Mouse (Mus musculus) brain, embryonic 18.5 days (tissue): ENCODE measurements around the gene Nip7.
"Not testable (repeated sequence)": the region's sequence is repeated elsewhere in the genome, so short reads cannot be mapped to it uniquely, and the experiment has no call there.

ENCODE experiments used
- DNase-seq: peaks from one replicate; pipeline ENCODE4 v3.0.0-alpha.2; 2012; ENCODE audit warnings: low read depth, low spot score

Nip7 gene

DNA sequence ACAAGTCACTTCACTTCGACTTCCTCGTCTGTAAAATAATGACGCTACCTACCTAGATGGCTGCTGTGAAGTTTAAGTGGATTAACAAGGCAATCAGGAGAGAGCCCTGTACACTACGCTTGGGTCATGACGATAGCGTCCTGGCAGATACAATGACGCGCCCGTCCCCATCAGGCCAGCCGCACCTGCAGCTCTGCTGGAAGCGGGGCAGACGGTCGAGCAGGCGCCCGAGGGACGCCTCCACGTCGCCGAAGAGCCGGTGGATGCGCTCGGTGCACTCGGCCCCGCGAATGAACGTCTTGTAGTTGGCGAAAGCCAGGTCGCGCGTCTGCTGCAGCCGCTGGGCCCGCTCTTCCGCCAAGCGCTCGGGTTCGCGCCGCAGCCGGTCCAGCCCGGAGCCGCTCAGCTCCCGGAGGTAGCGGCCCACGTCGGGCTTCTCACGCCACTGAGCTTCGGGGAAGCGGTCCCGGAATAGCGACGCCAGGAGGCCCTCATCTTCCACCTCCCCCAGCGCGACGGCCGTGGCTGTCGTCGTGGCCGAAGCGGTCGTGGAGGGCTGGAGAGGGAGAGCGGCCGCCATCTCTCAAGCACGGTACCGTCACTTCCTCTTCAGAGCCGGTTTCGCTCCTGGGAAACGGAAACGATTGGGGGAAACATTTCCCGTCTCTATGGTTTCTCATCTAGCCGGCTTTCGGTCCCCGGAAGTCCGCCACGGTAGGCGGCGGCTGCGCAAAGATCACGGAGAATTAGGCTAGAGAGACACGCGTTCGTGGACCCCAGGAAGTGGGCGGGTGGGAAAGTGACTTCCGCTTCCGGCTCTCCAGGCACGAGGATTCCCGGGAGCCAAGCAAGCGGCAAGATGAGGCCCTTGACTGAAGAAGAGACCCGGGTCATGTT, at the start of gene Nip7, which contains the start of gene Cog8:
Gene Nip7, plus strand, starts transcription at position 802 of the 897 bp plus-strand sequence.
Gene Cog8, minus strand, starts transcription at position 614 of the 897 bp plus-strand sequence.
- peak; percentile 96 for DNase-seq

DNA sequence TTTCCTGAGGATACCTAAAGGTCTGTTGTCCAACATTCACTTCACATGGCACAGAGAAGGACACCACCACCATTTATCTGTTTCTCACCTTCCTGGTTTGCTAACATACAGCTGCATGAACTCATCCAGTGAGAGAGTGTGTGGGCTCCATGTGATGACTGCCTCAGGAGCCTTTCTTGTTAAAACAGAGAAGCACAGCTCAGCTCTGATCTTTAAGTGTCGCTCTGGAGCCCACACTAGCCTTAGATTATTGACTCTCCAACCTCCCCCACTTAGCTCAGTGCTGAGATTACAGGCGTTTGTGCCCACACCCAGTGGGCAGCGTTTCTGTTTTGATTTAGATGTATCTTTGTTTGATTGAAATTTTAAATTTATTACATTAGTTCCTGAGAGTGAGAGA, 48.9 kb upstream of the Nip7 start:
- DNase-seq = no peak

DNA sequence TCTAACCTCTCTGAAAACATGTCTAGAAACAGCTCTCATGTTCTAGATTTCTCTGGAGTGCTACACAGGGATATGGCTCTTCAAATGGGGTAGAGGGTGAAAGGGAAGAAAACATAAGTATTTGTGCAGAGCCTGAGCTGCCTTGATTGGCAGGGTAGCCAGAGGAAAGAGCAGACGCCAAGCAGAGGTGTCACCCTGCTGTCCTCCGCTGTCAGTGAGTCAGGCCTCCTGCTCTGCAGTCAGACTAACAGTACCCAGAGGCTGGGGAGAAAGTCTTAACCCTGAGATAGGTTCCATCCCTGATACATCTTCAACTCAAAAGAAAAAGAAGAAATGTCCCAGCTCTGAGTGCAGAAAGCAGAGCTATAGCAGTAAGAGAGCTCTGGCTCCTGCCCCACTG, 44.0 kb upstream of the Nip7 start:
- no peak for DNase-seq

DNA sequence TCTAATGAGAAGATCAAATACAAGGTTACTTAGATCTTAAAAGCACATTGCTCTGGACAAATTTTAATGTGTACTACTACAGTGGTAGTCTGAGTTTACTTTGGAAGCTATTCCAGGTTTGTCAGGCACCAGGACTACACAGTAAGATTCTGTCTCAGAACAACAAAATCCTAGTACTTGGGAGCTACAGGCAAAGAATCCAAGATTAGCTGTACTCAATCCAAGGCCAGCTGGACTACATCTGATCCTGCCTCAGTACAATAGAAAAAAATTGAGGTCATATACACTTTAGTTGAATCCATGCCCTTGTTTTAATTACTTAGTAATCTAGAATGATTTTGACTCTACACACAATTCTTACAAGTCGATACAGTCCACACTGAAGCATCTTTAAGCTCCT, 41.8 kb upstream of the Nip7 start:
- DNase-seq = no peak

DNA sequence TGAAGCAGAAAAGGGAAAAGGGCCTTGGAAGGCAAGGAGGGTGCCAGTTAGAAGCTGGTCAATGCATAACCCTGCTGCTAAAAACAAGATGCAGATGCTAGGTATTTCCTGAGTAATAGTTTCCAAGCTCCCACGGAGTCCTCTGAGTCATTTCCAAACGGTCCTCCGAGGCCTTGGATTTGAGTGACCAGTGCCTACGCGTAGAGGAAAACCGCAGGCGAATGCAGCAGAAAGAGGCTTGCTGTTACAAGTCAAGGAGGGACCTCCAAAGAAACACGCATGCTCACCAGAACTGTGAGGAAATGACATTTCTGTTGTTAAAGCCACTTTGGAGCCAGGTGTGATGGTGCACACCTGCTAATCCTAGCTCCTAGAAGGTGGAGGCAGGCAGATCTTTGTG, 33.2 kb upstream of the Nip7 start:
- no peak for DNase-seq

DNA sequence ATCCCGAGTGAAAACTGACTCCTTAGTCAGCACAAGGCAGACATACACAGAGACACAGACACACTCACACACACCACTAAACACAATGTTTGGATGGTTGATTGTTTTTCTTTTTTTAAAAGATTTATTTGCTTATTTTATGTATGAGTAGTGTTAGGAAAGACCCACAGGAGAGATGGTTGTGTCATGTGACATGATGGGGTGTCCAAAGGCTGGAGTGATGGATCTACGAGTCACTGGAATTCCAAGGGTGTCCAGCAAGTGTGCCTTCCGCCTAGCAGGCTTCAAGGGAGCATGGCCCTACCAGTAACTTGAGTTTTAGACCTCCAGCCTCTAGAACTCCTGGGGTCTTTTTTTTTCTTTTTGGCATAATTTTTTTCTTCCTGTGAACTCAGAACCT, 27.4 kb upstream of the Nip7 start:
- DNase-seq = no peak

DNA sequence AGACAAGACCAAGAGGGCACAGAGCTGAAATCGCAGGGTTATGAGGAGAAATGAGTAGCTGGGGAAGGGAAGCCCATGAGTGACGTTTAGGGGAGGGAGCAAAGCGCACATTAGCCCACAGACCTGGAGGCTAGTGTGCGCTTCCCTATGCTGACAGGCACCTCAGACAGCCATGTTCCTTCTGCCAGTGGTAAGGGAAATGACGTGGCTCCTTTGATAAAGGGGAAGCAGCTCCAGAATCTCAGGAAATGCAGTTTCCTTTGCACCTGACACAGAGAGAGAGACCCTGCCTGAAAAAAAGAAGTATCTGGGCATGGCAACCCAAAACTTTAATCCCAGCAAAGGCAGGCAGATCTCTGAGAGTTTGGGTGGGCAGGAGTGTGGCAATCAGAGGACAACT, 26.6 kb upstream of the Nip7 start:
- DNase-seq = no peak

DNA sequence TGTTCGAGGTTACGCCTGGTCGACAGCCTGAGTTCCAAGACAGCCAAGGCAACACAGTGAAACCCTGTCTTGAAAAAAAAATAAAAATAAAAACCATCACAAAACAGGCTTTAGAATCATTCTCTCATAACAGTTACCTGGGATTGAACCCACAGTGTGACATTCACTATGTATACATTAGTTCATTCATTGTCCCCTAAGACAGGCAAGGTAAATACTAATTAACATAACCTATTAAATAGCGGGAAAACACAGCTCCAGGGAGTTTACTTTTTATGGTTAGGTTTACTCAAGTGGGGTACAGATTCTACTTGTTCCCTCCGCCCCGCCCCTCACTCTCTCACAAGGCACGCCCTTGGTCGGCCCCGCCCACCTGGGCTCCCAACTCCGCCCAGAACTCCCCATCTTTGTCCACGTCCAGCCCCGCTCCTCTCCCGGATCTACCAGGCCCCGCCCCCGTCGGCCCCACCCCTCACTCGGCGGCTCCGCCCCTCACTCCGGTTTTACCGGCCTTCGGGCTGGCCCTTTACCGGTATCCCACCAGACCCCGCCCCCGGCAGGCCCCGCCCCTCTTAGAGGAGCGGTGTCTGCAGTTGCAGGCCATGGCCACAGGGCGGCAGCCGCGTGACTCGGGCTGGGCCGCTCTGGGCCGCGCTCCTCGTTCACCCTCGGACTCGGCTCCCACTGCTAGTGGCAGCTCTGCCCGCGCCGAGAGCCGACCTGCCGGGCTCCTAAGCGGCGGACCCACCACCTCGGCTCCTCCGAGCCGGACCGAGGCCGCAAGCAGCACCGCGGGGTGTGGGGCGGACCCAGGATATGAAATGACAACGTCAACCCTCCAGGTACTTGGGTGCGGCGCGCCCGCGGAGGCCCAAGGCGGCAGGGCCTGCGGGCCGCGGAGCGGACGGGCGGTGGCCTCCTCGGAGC, 25.8 kb upstream of the Nip7 start, which contains the start of gene Vps4a:
Gene Vps4a, plus strand, starts transcription at position 573 of the 927 bp plus-strand sequence.
- DNase-seq = peak; percentile 72

DNA sequence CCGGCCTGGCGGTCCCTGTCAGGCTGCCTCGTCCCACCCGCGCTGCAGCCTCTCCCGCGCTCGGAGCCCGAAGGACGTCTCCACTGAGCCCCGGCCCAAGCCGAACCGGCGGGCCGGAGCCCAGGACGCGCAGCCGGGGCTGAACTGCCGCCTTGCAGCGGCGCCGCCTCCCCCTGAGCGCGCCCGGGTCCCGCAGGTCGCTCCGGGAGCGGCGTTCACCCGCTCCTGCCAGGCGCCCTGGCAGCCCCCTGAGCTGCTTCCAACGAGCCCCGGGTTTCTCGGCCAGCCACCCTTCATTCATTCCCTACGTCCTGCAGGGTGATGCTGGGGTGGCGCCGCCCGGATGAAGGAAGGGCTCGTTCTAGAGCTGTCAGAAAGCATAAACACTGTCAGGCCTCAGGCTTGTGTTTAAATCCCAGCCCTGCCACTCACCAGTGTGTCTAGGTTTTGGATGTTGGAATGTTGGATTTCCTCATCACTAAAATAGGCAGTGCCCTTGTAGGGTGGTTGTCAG, 25.0 kb upstream of the Nip7 start:
- no peak for DNase-seq

DNA sequence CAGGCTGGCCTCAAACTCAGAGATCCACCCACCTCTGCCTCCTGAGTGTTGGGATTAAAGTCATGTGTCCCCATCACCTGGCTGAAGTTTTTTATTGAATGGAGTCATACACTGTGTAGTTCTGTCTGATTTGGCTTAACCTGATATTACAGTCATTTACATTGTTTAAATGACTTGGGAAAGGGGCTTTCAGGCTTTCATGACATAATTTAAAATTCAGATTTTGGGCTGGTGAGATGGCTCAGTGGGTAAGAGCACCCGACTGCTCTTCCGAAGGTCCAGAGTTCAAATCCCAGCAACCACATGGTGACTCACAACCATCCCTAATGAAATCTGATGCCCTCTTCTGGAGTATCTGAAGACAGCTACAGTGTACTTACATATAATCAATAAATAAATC, 23.1 kb upstream of the Nip7 start:
- not testable (repeated sequence) for DNase-seq

DNA sequence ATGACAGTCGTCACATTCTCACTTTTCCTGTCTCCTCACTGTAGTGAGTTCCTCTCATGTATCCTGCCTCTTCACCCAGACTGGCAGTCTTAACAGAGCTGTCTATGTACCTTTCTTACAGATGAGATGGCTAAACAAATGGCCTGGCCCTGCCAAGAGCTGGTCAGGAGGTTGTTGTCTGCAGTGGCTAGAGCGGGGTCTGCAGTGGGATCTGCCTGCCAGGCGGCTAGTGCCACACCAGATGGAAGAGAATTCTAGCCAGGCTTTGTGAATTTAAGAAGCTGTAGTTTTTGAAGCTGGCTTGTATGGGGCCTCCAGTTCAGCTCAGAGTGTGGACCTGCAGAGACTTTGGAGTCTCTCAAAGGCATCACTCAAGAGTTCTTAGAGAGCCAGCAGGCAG, 21.0 kb upstream of the Nip7 start:
- DNase-seq = no peak

DNA sequence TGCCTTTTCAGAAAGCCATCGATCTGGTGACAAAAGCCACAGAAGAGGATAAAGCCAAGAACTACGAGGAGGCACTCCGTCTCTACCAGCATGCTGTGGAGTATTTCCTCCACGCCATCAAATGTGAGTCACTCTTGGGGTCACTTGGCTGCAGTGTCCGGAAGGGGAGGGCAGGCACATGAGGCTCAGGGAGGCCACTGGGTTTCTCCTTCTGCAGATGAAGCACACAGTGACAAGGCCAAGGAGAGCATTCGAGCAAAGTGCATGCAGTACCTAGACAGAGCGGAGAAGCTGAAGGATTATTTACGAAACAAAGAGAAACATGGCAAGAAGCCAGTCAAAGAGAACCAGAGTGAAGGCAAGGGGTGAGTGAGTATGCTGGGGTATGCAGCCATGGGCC, 20.1 kb upstream of the Nip7 start:
- DNase-seq = no peak

DNA sequence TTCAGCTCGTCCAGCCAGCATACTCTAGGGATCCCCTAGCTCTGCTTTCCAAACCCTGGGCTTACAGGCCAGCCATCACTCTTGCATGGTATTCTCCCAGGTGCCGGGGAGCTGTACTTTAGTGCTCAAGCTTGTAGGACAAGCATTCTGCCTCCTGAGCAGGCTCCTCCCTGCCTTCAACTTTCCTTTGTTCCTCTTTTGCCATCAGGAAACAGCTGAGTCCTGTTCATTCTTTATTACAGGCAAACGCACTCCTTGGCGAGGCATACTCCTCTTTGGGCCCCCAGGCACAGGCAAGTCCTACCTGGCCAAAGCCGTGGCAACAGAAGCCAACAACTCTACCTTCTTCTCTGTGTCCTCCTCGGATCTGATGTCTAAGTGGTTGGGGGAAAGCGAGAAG, 16.0 kb upstream of the Nip7 start:
- no peak for DNase-seq

DNA sequence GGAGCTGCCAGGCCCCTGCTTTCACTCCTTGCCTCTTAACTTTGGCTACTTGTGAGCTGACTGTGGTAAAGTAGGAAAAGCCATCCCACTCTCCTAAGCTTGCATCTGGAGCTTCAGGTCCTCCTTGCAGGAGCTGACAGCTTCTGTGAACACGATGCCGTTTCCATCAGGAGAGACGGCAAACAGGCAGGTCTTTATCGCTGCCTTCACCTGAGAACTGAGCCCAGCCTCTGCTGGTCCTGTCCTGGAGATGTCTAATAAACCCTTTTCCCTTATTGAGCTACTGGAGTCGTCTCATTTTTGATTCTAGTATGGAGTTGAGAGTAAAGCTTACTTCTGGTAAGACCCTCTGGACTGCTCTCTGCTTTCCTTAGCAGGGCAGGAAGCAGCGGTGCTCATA, 11.2 kb upstream of the Nip7 start:
- DNase-seq = no peak

DNA sequence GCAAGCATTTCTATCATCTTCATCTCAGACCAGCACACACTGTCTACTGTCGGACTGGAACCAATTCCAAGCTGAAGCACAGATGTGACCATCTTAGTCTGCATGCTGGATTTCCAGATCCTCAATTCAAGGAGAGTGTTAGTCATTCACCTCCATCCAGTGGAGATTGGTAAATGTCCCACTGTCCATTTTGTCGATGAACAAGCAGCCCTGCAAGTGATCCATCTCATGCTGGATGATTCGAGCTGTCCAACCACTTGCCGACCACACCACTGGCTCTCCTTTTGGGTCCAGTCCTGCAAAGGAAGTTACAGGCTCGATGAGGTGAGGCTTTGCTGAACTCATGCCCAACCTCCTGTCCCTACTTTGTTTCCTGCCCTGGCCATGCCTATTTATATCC, 9.7 kb upstream of the Nip7 start:
- no peak for DNase-seq

DNA sequence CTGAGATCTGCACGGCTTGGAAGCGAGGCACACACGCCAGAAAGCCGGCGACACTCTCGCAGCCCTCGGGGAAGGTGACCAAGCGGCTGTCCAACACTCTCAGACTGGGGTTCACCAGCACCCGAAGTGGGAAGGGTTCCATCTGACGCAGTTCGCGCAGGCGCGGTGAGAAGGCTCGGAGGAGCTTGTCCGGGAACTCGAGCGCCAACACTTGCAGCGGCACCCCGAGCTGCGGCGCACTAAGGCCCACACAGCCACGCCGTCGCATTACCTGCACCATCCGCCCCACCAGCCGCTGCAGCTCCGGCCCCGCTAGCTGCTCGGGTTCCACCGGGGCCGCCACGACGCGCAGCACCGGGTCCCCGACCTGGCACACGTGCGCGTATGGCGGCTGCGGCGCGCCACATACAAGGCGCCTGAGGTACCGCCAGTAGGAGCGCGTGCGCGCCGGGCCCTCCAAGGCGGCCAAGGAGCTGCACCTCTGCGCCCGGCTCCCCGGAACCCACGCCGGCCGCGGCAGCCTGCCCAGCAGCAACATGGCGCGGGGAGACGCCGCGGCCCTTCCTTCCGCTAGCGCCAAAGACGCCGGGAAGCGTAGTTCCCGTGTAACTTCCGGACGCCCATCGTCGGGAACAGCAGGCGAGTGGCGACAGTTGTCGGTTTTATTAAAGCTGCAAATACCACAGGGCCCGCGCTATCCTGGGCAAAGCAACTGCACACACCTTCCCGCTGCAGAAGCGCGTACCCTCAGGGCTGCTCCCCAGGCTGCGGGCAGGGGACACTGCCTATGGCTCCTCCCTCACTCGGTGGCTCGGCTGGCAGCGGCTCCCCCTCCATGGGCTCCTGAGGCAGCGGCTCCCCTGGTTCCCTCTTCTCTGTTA, 8.4 kb upstream of the Nip7 start, which contains the start of gene Pdf:
Gene Pdf, minus strand, starts transcription at position 554 of the 881 bp plus-strand sequence.
- DNase-seq = peak; percentile 67

DNA sequence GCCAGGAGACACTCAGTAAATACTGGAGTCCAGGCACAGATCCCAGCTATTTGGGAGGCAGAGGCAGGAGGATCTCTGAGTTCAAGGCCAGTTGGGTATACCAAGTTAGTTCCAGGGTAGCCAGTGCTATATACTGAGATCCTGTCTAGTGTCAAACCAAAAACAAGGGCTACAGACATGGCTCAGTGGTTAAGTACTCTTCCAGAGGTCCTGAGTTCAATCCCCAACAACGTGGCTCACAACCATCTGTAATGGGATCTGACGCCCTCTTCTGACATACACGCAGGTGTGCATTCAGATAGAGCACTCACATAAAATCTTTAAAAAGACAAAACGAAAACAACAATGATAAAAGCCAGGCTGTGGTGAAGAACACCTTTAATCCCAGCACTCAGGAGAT, 7.2 kb upstream of the Nip7 start:
- no peak for DNase-seq

DNA sequence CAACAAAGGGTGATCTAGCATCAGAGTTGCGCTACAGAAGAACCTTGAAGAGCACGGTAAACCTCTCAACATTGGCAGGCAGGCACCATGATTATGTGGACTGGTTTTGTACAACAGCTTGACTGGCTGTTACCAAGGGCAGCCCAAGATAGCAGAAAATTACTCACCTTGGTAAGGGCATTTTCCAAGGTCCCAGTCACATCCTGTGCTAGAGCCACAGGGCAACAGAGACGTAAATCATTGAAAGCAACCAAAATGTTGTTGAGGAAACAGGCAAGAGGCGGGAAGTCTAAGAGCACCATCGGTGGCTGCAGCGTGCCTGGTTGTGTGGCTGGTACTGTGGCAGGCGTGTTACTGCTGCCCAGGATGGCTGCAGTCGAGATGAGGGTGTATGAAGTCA, 4.6 kb upstream of the Nip7 start:
- no peak for DNase-seq

DNA sequence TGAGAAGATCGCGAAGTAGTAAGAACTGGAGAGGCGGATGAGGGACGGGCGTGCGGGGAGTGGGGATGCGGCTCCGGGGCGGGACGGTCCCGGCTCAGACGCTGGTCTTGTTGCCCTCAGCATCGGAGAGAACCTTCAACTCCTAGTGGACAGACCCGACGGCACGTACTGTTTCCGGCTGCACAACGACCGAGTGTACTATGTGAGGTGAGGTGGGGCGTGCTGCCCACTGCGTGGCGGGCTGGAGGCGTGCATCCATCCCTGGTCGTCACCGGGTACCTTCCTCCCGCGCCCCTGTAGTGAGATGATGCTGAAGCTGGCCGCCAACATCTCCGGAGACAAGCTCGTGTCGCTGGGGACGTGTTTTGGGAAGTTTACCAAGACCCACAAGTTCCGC, 294 bp downstream of the Nip7 start:
- no peak for DNase-seq

DNA sequence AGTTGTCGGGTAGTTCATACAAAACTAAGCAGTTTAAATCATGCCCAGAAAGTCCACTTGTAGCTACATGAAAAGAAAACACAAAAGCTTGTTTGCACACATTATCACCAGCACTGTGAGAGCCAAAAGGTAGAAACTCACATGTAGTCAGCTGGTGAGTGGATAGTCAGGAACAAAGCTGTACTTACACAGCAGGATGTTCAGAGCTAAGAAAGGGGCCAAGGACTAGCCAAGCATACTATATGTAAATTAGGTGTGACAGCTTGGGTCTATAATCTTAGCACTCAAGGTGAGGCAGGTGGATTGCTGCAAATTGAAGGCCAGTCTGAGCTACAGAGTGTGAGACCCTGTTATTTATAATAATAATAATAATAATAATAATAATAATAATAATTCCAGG, 5.9 kb downstream of the Nip7 start:
- no peak for DNase-seq
